Mouse (Mus musculus) CH12F3 (cell line): ENCODE results near the gene Gpr183.

Source experiments
- in situ Hi-C: fragments of 300-500 bp; cut with MboI; formaldehyde crosslinking; loops from 2 replicates; pipeline ENCODE4 v1.14.3; 2020; ENCODE audit warnings: low sequenced_read_pairs

The Gpr183 gene

GRCm38 (mm10) chr14:121906992-121907681 lies 57.9 kb downstream of the Gpr183 start:
- in situ Hi-C loops: no loop called here

GRCm38 (mm10) chr14:121906341-121906991 lies 58.5 kb downstream of the Gpr183 start:
- in situ Hi-C loops: no loop called here

GRCm38 (mm10) chr14:121904754-121905153 lies 60.2 kb downstream of the Gpr183 start:
- in situ Hi-C loops: no loop called here

- in situ Hi-C loops: no loop called here
These were observed 61.6 kb downstream of the Gpr183 start for GRCm38 (mm10) chr14:121903381-121903876.
